Mouse (Mus musculus): ENCODE data around the gene Chil5.

GRCm38 (mm10) chr3:105974174-105974573 is 58.4 kb downstream of the Chil5 start:
- TF ChIP-seq ZNF384 (IDR thresholded peaks at IDR 0.05; ENCODE audit: low read depth, low read length) = no peak
- TF ChIP-seq CHD2 (IDR thresholded peaks at IDR 0.05; ENCODE audit: low read depth, low read length) = no peak
- no peak for TF ChIP-seq HCFC1 (IDR thresholded peaks at IDR 0.05; ENCODE audit: borderline replicate concordance, insufficient read depth, low read length)
- no peak for TF ChIP-seq MAFK (IDR thresholded peaks at IDR 0.05; ENCODE audit: insufficient read depth, low read depth, low read length)
- no peak for TF ChIP-seq ZC3H11A (IDR thresholded peaks at IDR 0.05; ENCODE audit: borderline replicate concordance, low read depth, low read length)
